Mouse (Mus musculus) embryonic facial prominence, embryonic 10.5 days (tissue): ENCODE results near the gene Galt. TPM values are rescaled to one million over a fixed set of nuclear protein-coding genes. Genes with fewer than 3 reads are reported as not detected.

ENCODE experiments used
- DNase-seq: peaks from one replicate; pipeline ENCODE4 v3.0.0-alpha.2; 2017; ENCODE audit warnings: low spot score
- H3K27ac ChIP-seq: fragments of 300-500 bp; sonication (generic); replicated peaks from 2 replicates; pipeline ENCODE4 v1.5.1; 2016; ENCODE audit warnings: mild to moderate bottlenecking
- H3K27me3 ChIP-seq: fragments of 300-500 bp; sonication (generic); replicated peaks from 2 replicates; pipeline ENCODE4 v1.6.1; 2016; ENCODE audit warnings: low read depth, mild to moderate bottlenecking; ENCODE audit not compliant: poor library complexity, severe bottlenecking
- H3K36me3 ChIP-seq: fragments of 300-500 bp; sonication (generic); replicated peaks from 2 replicates; pipeline ENCODE4 v1.6.1; 2016; ENCODE audit warnings: mild to moderate bottlenecking, moderate library complexity
- H3K4me1 ChIP-seq: fragments of 300-500 bp; sonication (generic); 2 replicates; pipeline ENCODE4 v1.6.1; 2016
- H3K4me3 ChIP-seq: fragments of 300-500 bp; sonication (generic); 2 replicates; pipeline ENCODE4 v1.5.1; 2016; ENCODE audit warnings: mild to moderate bottlenecking, moderate library complexity
- H3K9me3 ChIP-seq: fragments of 300-500 bp; sonication (generic); 2 replicates; pipeline ENCODE4 v1.6.1; 2016; ENCODE audit warnings: mild to moderate bottlenecking
- whole genome bisulfite sequencing: fragments of 180-500 bp; shearing (Covaris S2); methylation state at CpG from one replicate; pipeline ENCODE4 v1.1.7; 2016; 5-methylcytosine and 5-hydroxymethylcytosine counted together
- polyA plus RNA-seq: library from polyadenylated mRNA; unstranded; fragments of >200 nt; fragmentation: Nextera tagmentation; extraction: Ambion mirVana; gene quantifications from 2 replicates; pipeline ENCODE4 v1.2.1, GENCODE M21; 2016

Gene Galt
- polyA plus RNA-seq, 1 experiment from 2014 or later, result 34.3 TPM

- H3K4me1 ChIP-seq, result peaks cover 49% of the 10 kb centered on the region
- DNase-seq, result peak; percentile 47
- H3K9me3 ChIP-seq, result no peaks in the 10 kb centered on the region
- peak overlapping the region; percentile 44; the same call in 1 of the 2 replicates for H3K27ac ChIP-seq
- H3K36me3 ChIP-seq, result peaks cover 53% of the 10 kb centered on the region
- H3K27me3 ChIP-seq, result no peaks in the 10 kb centered on the region
- 0 out of 2 replicates have a peak overlapping the region, but pooled peaks have one; percentile 5 for H3K4me3 ChIP-seq
- WGBS, result 45% methylated on average over 6 of the region's 6 CpGs
Observed at GRCm38 (mm10) chr4:41716834-41717233, 38.2 kb upstream of the Galt start.

GRCm38 (mm10) chr4:41722918-41723351, 32.1 kb upstream of the Galt start, which contains the start of gene Dctn3:
TSS of gene Dctn3 (minus strand) at chr4:41723170.
- Histone ChIP-seq H3K4me3 (peak within 1 kb of the TSS; percentile 94), H3K27me3 (peaks cover 46% of the 10 kb centered on the region), H3K9me3 (no peaks in the 10 kb centered on the region), H3K27ac (peak within 1 kb of the TSS; percentile 86), H3K4me1 (peaks cover 29% of the 10 kb centered on the region), H3K36me3 (peaks cover 22% of the 10 kb centered on the region)
- WGBS, result under 1% methylated on average over 27 of the region's 27 CpGs
- peak; percentile 91 for DNase-seq

GRCm38 (mm10) chr4:41726826-41727621, 28.0 kb upstream of the Galt start:
- DNase-seq, result no peak
- Histone ChIP-seq H3K27me3 (peaks cover 86% of the 10 kb centered on the region), H3K9me3 (no peaks in the 10 kb centered on the region), H3K4me1 (peaks cover 30% of the 10 kb centered on the region), H3K4me3 (peak overlapping the region; percentile 30; the same call in 1 of the 2 replicates), H3K27ac (0 out of 2 replicates have a peak overlapping the region, but pooled peaks have one; percentile 35), H3K36me3 (no peaks in the 10 kb centered on the region)
- 14% methylated on average over 20 of the region's 20 CpGs for WGBS

- Histone ChIP-seq H3K4me1 (peaks cover 16% of the 10 kb centered on the region), H3K4me3 (peak within 1 kb of the TSS; percentile 59), H3K9me3 (peaks cover 6% of the 10 kb centered on the region; the same call in 1 of the 2 replicates), H3K36me3 (no peaks in the 10 kb centered on the region), H3K27ac (no peak within 1 kb of the TSS), H3K27me3 (peaks cover 79% of the 10 kb centered on the region)
- WGBS, result 2% methylated on average over 50 of the region's 50 CpGs
- DNase-seq, result peak; percentile 65
Observed at GRCm38 (mm10) chr4:41731052-41731765, 23.8 kb upstream of the Galt start, which contains the start of gene Arid3c. TSS of gene Arid3c (minus strand) at chr4:41731142.

GRCm38 (mm10) chr4:41737602-41738255, 17.3 kb upstream of the Galt start:
- peaks cover 14% of the 10 kb centered on the region for H3K27me3 ChIP-seq
- H3K4me1 ChIP-seq, result peaks cover 22% of the 10 kb centered on the region
- 58% methylated on average over 8 of the region's 8 CpGs for WGBS
- peak; percentile 72 for DNase-seq
- H3K36me3 ChIP-seq, result peaks cover 21% of the 10 kb centered on the region
- no peak overlapping the region for H3K4me3 ChIP-seq
- H3K9me3 ChIP-seq, result peaks cover 6% of the 10 kb centered on the region; the same call in 1 of the 2 replicates
- H3K27ac ChIP-seq, result no peak overlapping the region

GRCm38 (mm10) chr4:41738256-41738603, 16.8 kb upstream of the Galt start:
- H3K4me3 ChIP-seq, result no peak overlapping the region
- no peak overlapping the region for H3K27ac ChIP-seq
- peaks cover 22% of the 10 kb centered on the region for H3K4me1 ChIP-seq
- no peak for DNase-seq
- peaks cover 21% of the 10 kb centered on the region for H3K36me3 ChIP-seq
- H3K27me3 ChIP-seq, result peaks cover 9% of the 10 kb centered on the region
- WGBS, result 85% methylated on average over 1 of the region's 1 CpGs
- peaks cover 6% of the 10 kb centered on the region; the same call in 1 of the 2 replicates for H3K9me3 ChIP-seq

- peaks cover 6% of the 10 kb centered on the region; the same call in 1 of the 2 replicates for H3K9me3 ChIP-seq
- H3K27me3 ChIP-seq, result no peaks in the 10 kb centered on the region; the same call in 1 of the 2 replicates
- peaks cover 21% of the 10 kb centered on the region for H3K36me3 ChIP-seq
- no peak for DNase-seq
- WGBS, result 95% methylated on average over 13 of the region's 13 CpGs
- H3K4me1 ChIP-seq, result peaks cover 22% of the 10 kb centered on the region
- peak overlapping the region; percentile 75; the same call in 1 of the 2 replicates for H3K4me3 ChIP-seq
- H3K27ac ChIP-seq, result no peak overlapping the region
Observed at GRCm38 (mm10) chr4:41739260-41739659, 15.8 kb upstream of the Galt start.

GRCm38 (mm10) chr4:41740380-41741157, 14.5 kb upstream of the Galt start:
- DNase-seq, result no peak
- Histone ChIP-seq H3K27me3 (no peaks in the 10 kb centered on the region), H3K36me3 (peaks cover 21% of the 10 kb centered on the region), H3K4me3 (peak overlapping the region; percentile 75), H3K27ac (peak overlapping the region; percentile 86), H3K9me3 (peaks cover 2% of the 10 kb centered on the region; the same call in 1 of the 2 replicates), H3K4me1 (peaks cover 22% of the 10 kb centered on the region)
- WGBS, result 1% methylated on average over 48 of the region's 48 CpGs

- Histone ChIP-seq H3K4me1 (peaks cover 22% of the 10 kb centered on the region), H3K36me3 (peaks cover 21% of the 10 kb centered on the region), H3K9me3 (peaks cover 6% of the 10 kb centered on the region), H3K27me3 (no peaks in the 10 kb centered on the region), H3K27ac (peak overlapping the region; percentile 86), H3K4me3 (peak overlapping the region; percentile 75)
- peak; percentile 95 for DNase-seq
- under 1% methylated on average over 27 of the region's 27 CpGs for WGBS
Observed at GRCm38 (mm10) chr4:41741158-41741560, 13.9 kb upstream of the Galt start.

- Histone ChIP-seq H3K4me1 (peaks cover 22% of the 10 kb centered on the region), H3K27me3 (no peaks in the 10 kb centered on the region), H3K27ac (no peak overlapping the region), H3K4me3 (no peak overlapping the region), H3K9me3 (peaks cover 21% of the 10 kb centered on the region), H3K36me3 (peaks cover 8% of the 10 kb centered on the region)
- WGBS, result 75% methylated on average over 2 of the region's 2 CpGs
- no peak for DNase-seq
Observed at GRCm38 (mm10) chr4:41744131-41744530, 10.9 kb upstream of the Galt start.

GRCm38 (mm10) chr4:41745021-41745420, 10.0 kb upstream of the Galt start:
- Histone ChIP-seq H3K4me1 (peaks cover 15% of the 10 kb centered on the region), H3K36me3 (no peaks in the 10 kb centered on the region), H3K4me3 (no peak overlapping the region), H3K9me3 (peaks cover 21% of the 10 kb centered on the region), H3K27me3 (no peaks in the 10 kb centered on the region), H3K27ac (no peak overlapping the region)
- DNase-seq, result no peak
- 75% methylated on average over 1 of the region's 1 CpGs for WGBS
